Mouse (Mus musculus): ENCODE results near the gene Rbbp4. TPM values are rescaled to one million over a fixed set of nuclear protein-coding genes. Genes with fewer than 3 reads are reported as not detected.

Rbbp4 gene
- polyA plus RNA-seq, 1 experiment from 2014 or later, result 245 TPM

GRCm38 (mm10) chr4:129350644-129351043 lies 15.5 kb upstream of the Rbbp4 start:
- H3K36me3 ChIP-seq, result peaks cover 30% of the 10 kb centered on the region
- H3K4me1 ChIP-seq (replicated peaks), result no peaks in the 10 kb centered on the region
- no peak overlapping the region for H3K4me3 ChIP-seq
- peak; percentile 79 for ATAC-seq (ENCODE audit: low FRiP score, low read depth)
- H3K9me3 ChIP-seq, result no peaks in the 10 kb centered on the region
- 9% methylated on average over 1 of the region's 1 CpGs for WGBS
- no peak overlapping the region for H3K4me2 ChIP-seq
- H3K9ac ChIP-seq, result no peak overlapping the region
- no peak overlapping the region for H3K27ac ChIP-seq (replicated peaks)
- no peaks in the 10 kb centered on the region for H3K27me3 ChIP-seq

- peaks cover 28% of the 10 kb centered on the region for H3K36me3 ChIP-seq
- no peak overlapping the region for H3K4me2 ChIP-seq
- no peak overlapping the region for H3K9ac ChIP-seq
- no peak overlapping the region for H3K4me3 ChIP-seq
- no peaks in the 10 kb centered on the region for H3K9me3 ChIP-seq
- WGBS, result 89% methylated on average over 15 of the region's 15 CpGs
- no peak overlapping the region for H3K27ac ChIP-seq (replicated peaks)
- no peaks in the 10 kb centered on the region for H3K27me3 ChIP-seq
- ATAC-seq (ENCODE audit: low FRiP score, low read depth), result no peak
- no peaks in the 10 kb centered on the region for H3K4me1 ChIP-seq (replicated peaks)
These were observed 11.4 kb upstream of the Rbbp4 start for GRCm38 (mm10) chr4:129346481-129347154.

- H3K27me3 ChIP-seq, result no peaks in the 10 kb centered on the region
- H3K4me2 ChIP-seq, result no peak overlapping the region
- H3K4me1 ChIP-seq (replicated peaks), result 0 out of 2 replicates have a peak, but pooled peaks cover under 1% of the 10 kb centered on the region
- 92% methylated on average over 2 of the region's 2 CpGs for WGBS
- no peaks in the 10 kb centered on the region for H3K9me3 ChIP-seq
- H3K9ac ChIP-seq, result no peak overlapping the region
- H3K4me3 ChIP-seq, result no peak overlapping the region
- peaks cover 25% of the 10 kb centered on the region for H3K36me3 ChIP-seq
- H3K27ac ChIP-seq (replicated peaks), result no peak overlapping the region
- no peak for ATAC-seq (ENCODE audit: low FRiP score, low read depth)
These were observed 7.5 kb upstream of the Rbbp4 start for GRCm38 (mm10) chr4:129342705-129343104.

- Histone ChIP-seq H3K9me3 (no peaks in the 10 kb centered on the region), H3K4me3 (no peak overlapping the region), H3K27me3 (no peaks in the 10 kb centered on the region), H3K4me2 (no peak overlapping the region), H3K27ac (replicated peaks) (no peak overlapping the region), H3K4me1 (replicated peaks) (peaks cover 8% of the 10 kb centered on the region; the same call in 1 of the 2 replicates), H3K36me3 (peaks cover 24% of the 10 kb centered on the region), H3K9ac (no peak overlapping the region)
- 77% methylated on average over 1 of the region's 1 CpGs for WGBS
- no peak for ATAC-seq (ENCODE audit: low FRiP score, low read depth)
These were observed 6.7 kb upstream of the Rbbp4 start for GRCm38 (mm10) chr4:129341888-129342287.

- Histone ChIP-seq H3K27me3 (no peaks in the 10 kb centered on the region), H3K27ac (replicated peaks) (no peak overlapping the region), H3K4me3 (no peak overlapping the region), H3K9ac (no peak overlapping the region), H3K4me2 (no peak overlapping the region), H3K9me3 (no peaks in the 10 kb centered on the region), H3K4me1 (replicated peaks) (peaks cover 16% of the 10 kb centered on the region), H3K36me3 (peaks cover 21% of the 10 kb centered on the region)
- WGBS, result 97% methylated on average over 3 of the region's 3 CpGs
- no peak for ATAC-seq (ENCODE audit: low FRiP score, low read depth)
These were observed 4.6 kb upstream of the Rbbp4 start for GRCm38 (mm10) chr4:129339743-129340142.

- peak overlapping the region; percentile 65 for H3K9ac ChIP-seq
- H3K9me3 ChIP-seq, result no peaks in the 10 kb centered on the region
- H3K27ac ChIP-seq (replicated peaks), result peak overlapping the region; percentile 99
- peak overlapping the region; percentile 100 for H3K4me3 ChIP-seq
- no peaks in the 10 kb centered on the region for H3K27me3 ChIP-seq
- ATAC-seq (ENCODE audit: low FRiP score, low read depth), result no peak
- peaks cover 43% of the 10 kb centered on the region for H3K4me1 ChIP-seq (replicated peaks)
- WGBS, result 51% methylated on average over 14 of the region's 14 CpGs
- peak overlapping the region; percentile 93 for H3K4me2 ChIP-seq
- peaks cover 8% of the 10 kb centered on the region; the same call in 1 of the 2 replicates for H3K36me3 ChIP-seq
These were observed 1.1 kb upstream of the Rbbp4 start for GRCm38 (mm10) chr4:129336291-129336690.

GRCm38 (mm10) chr4:129334677-129335215 lies 424 bp downstream of the Rbbp4 start:
- Histone ChIP-seq H3K4me1 (replicated peaks) (peaks cover 48% of the 10 kb centered on the region), H3K27me3 (no peaks in the 10 kb centered on the region), H3K36me3 (peaks cover 10% of the 10 kb centered on the region; the same call in 1 of the 2 replicates), H3K4me2 (peak overlapping the region; percentile 73), H3K4me3 (peak overlapping the region; percentile 100), H3K27ac (replicated peaks) (peak overlapping the region; percentile 99), H3K9me3 (no peaks in the 10 kb centered on the region), H3K9ac (peak overlapping the region; percentile 98)
- ATAC-seq (ENCODE audit: low FRiP score, low read depth), result no peak
- WGBS, result under 1% methylated on average over 62 of the region's 62 CpGs

- H3K9me3 ChIP-seq, result no peaks in the 10 kb centered on the region
- H3K4me1 ChIP-seq (replicated peaks), result peaks cover 48% of the 10 kb centered on the region
- H3K9ac ChIP-seq, result peak overlapping the region; percentile 19; the same call in 1 of the 2 replicates
- WGBS, result 41% methylated on average over 1 of the region's 1 CpGs
- H3K4me3 ChIP-seq, result 0 out of 2 replicates have a peak overlapping the region, but pooled peaks have one; percentile 100
- H3K27ac ChIP-seq (replicated peaks), result no peak overlapping the region
- H3K4me2 ChIP-seq, result peak overlapping the region; percentile 73
- H3K36me3 ChIP-seq, result peaks cover 17% of the 10 kb centered on the region
- H3K27me3 ChIP-seq, result no peaks in the 10 kb centered on the region
- no peak for ATAC-seq (ENCODE audit: low FRiP score, low read depth)
These were observed 2.3 kb downstream of the Rbbp4 start for GRCm38 (mm10) chr4:129332846-129333245.

GRCm38 (mm10) chr4:129326191-129326590 lies 9.0 kb downstream of the Rbbp4 start:
- ATAC-seq (ENCODE audit: low FRiP score, low read depth), result no peak
- H3K27me3 ChIP-seq, result no peaks in the 10 kb centered on the region
- H3K4me1 ChIP-seq (replicated peaks), result peaks cover 4% of the 10 kb centered on the region
- peaks cover 43% of the 10 kb centered on the region for H3K36me3 ChIP-seq
- H3K27ac ChIP-seq (replicated peaks), result no peak overlapping the region
- H3K4me3 ChIP-seq, result no peak overlapping the region
- H3K4me2 ChIP-seq, result no peak overlapping the region
- no peak overlapping the region for H3K9ac ChIP-seq
- H3K9me3 ChIP-seq, result no peaks in the 10 kb centered on the region
- 87% methylated on average over 1 of the region's 1 CpGs for WGBS

- H3K4me2 ChIP-seq, result no peak overlapping the region
- H3K4me1 ChIP-seq (replicated peaks), result no peaks in the 10 kb centered on the region
- no peak for ATAC-seq (ENCODE audit: low FRiP score, low read depth)
- no peak overlapping the region for H3K4me3 ChIP-seq
- H3K9me3 ChIP-seq, result no peaks in the 10 kb centered on the region
- 85% methylated on average over 1 of the region's 1 CpGs for WGBS
- H3K36me3 ChIP-seq, result peaks cover 54% of the 10 kb centered on the region
- no peak overlapping the region for H3K27ac ChIP-seq (replicated peaks)
- H3K9ac ChIP-seq, result no peak overlapping the region
- no peaks in the 10 kb centered on the region for H3K27me3 ChIP-seq
These were observed 10.4 kb downstream of the Rbbp4 start for GRCm38 (mm10) chr4:129324756-129325155.

GRCm38 (mm10) chr4:129323491-129323890 lies 11.7 kb downstream of the Rbbp4 start:
- Histone ChIP-seq H3K27ac (replicated peaks) (no peak overlapping the region), H3K4me3 (no peak overlapping the region), H3K36me3 (peaks cover 62% of the 10 kb centered on the region), H3K9me3 (no peaks in the 10 kb centered on the region), H3K4me1 (replicated peaks) (no peaks in the 10 kb centered on the region), H3K9ac (no peak overlapping the region), H3K27me3 (no peaks in the 10 kb centered on the region), H3K4me2 (no peak overlapping the region)
- ATAC-seq (ENCODE audit: low FRiP score, low read depth), result no peak
- 94% methylated on average over 1 of the region's 1 CpGs for WGBS

- Histone ChIP-seq H3K27me3 (no peaks in the 10 kb centered on the region), H3K36me3 (peaks cover 62% of the 10 kb centered on the region), H3K9me3 (no peaks in the 10 kb centered on the region), H3K27ac (replicated peaks) (no peak overlapping the region), H3K4me2 (no peak overlapping the region), H3K4me1 (replicated peaks) (no peaks in the 10 kb centered on the region), H3K9ac (no peak overlapping the region), H3K4me3 (no peak overlapping the region)
- no peak for ATAC-seq (ENCODE audit: low FRiP score, low read depth)
- 96% methylated on average over 5 of the region's 5 CpGs for WGBS
These were observed 13.1 kb downstream of the Rbbp4 start for GRCm38 (mm10) chr4:129322042-129322441.

Data from hindbrain, embryonic 15.5 days (tissue).